Mouse (Mus musculus) megakaryocyte, embryonic 14.5 days (primary cell): ENCODE measurements at regions not wholly inside any gene's neighbourhood (a gene's known extent, or its start where the extent isn't known, plus 50 kb on each side); places are given as distances from the start of the nearest gene placed in this dataset.

ENCODE experiments used
- H3K27me3 ChIP-seq: replicated peaks from 2 replicates; pipeline ENCODE3; 2012; ENCODE audit warnings: inconsistent platforms
- H3K36me3 ChIP-seq: replicated peaks from 2 replicates; pipeline ENCODE3; 2012; ENCODE audit warnings: low read length, inconsistent platforms, mixed read lengths
- H3K4me1 ChIP-seq: 2 replicates; pipeline ENCODE4 v1.6.1; 2012; ENCODE audit warnings: inconsistent platforms
- H3K4me3 ChIP-seq: replicated peaks from 2 replicates; pipeline ENCODE3; 2012; ENCODE audit warnings: moderate library complexity, mild to moderate bottlenecking, inconsistent platforms
- H3K9me3 ChIP-seq: 2 replicates; pipeline ENCODE4 v1.6.1; 2012; ENCODE audit warnings: inconsistent platforms
- FLI1 ChIP-seq: IDR thresholded peaks from 2 replicates; pipeline ENCODE4 v1.6.1; 2012; ENCODE audit warnings: low read length, inconsistent platforms, mixed read lengths
- GATA1 ChIP-seq: IDR thresholded peaks from 3 replicates; pipeline ENCODE4 v1.6.1; 2012; ENCODE audit warnings: mixed read lengths, low read length, inconsistent platforms, borderline replicate concordance

DNA sequence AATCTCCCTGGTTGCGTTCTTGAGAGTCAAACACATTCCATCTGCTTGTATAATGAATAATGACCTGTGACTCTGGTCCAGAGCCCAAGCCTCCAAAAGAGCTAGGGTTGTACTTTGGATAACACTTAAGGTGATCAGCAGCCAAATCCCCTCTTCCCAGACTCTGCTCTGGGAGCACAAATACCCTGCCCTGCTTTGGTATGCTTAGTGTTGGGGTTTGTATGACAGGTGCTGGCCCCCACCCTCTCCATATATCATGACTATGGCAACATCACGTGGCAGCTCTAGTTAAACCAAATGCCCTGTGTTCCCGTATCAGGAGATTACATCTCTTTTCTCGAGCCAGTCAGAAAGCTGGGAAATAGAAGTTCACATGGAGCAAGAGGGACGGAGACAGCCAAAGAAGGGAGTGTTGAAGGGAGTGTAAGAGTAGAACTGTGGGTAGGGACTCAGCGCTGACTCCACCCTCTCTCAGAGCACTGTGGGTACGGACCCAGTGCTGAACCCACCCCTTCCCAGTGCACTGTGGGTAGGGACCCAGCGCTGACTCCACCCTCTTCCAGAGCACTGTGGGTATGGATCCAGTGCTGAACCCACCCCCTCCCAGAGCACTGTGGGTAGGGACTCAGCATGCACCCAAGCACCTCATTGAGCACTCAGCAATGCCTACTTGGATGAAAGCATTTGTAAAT is 387.4 kb upstream of the Kazn start:
- no peak for TF ChIP-seq GATA1
- no peak for TF ChIP-seq FLI1
- peak overlapping the region; percentile 20 for H3K4me3 ChIP-seq
- H3K27me3 ChIP-seq, result no peaks in the 10 kb centered on the region
- H3K9me3 ChIP-seq, result peaks cover 61% of the 10 kb centered on the region
- H3K4me1 ChIP-seq, result no peaks in the 10 kb centered on the region
- H3K36me3 ChIP-seq, result no peaks in the 10 kb centered on the region

DNA sequence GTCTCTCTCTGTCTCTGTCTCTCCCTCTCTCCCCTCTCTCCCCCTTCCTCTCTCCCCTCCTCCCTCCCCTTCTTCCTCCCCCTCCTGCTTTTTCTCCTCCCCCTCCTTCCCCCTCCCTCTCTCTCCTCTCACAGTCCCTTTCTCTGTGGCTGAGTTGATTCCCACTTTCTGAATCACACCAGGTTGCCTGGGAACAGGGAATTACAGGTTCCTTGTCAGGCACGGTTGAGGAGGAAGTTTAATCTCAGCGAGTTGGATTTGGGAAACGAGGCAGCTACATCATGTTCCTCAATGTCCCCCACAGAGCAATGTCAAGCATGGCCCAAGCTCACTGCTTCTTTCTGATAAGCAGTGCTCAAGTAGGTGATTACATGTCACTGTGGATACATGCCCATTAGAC is 386.3 kb upstream of the Kazn start:
- H3K36me3 ChIP-seq, result no peaks in the 10 kb centered on the region
- TF ChIP-seq FLI1 (no peak), GATA1 (no peak)
- no peak overlapping the region for H3K4me3 ChIP-seq
- H3K9me3 ChIP-seq, result peaks cover 61% of the 10 kb centered on the region
- no peaks in the 10 kb centered on the region for H3K4me1 ChIP-seq
- no peaks in the 10 kb centered on the region for H3K27me3 ChIP-seq

DNA sequence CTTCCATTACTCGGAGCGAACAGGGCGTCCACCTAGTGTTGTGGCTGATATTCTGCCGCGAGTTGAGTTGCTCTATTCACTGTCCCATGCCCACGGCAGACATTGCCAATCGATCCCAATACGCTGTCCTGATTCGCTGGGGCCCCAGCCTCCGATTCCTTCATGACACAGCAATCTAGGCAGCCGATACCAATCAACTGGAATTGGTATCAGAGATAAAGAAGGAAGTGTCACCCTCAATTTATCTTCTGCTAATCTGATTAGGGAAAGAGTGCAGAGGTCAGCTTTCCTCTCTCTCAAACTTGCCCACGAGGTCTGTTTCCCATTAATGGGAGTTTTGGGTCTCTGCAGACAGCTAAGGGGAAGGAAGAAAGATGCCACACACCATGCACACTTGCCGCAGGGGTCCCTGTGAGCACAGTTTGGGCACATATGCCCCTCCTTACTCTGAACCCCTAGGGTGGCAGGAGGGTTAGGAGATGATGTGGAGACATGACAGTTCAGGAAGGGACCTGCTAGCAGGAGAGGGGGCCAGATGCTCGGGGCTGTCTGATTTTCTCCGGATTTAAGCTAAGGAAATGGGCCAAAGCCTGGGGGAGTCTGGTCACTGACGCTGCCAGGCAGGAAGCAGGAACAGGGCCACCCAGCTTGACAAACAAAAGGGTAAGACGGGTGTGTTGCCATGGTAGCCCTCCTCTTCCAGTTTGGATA is 383.1 kb upstream of the Kazn start:
- H3K9me3 ChIP-seq, result peaks cover 59% of the 10 kb centered on the region
- TF ChIP-seq FLI1 (no peak), GATA1 (no peak)
- H3K36me3 ChIP-seq, result no peaks in the 10 kb centered on the region
- H3K4me3 ChIP-seq, result no peak overlapping the region
- H3K27me3 ChIP-seq, result no peaks in the 10 kb centered on the region
- H3K4me1 ChIP-seq, result no peaks in the 10 kb centered on the region

DNA sequence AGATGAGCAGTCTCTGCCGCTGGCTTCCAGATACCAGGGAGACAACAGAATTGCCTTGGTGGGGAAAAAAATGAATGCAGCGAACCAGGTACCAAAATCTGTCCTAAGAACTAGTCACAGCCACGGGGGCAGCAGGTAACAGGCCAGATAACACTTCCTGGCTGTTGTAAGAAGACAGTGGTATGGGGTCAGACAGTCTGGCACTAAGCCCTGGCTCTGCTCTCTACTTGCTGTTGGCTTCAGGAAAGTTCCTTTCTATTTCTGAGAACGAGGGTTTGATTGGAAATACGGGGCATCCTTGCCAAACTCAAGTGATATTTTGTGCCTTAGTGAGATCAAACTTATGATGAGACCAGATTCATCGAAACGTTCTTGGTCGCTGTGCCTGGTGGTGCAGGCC is 380.2 kb upstream of the Kazn start:
- no peaks in the 10 kb centered on the region for H3K27me3 ChIP-seq

DNA sequence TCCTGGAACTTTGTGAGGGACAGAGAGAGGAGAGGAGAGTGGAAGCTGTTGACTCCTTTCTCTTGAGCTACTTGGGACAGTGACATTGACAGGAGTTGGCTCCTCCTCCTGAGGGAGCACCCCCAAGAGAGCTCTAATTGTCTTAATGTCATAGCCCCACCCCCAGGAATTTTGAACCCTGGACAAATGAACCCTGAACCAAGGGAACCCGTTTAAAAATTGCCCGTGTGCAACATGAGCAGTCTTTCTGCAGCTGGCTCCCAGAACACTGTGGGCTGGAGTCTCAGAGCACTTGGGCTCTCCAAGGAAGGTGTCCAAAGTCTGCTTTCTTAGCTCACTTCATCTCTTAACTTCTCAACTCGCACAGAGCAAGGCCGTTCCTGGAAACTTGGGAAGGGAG is 379.6 kb upstream of the Kazn start:
- Histone ChIP-seq H3K9me3 (peaks cover 58% of the 10 kb centered on the region), H3K4me3 (no peak overlapping the region)
- no peak for TF ChIP-seq GATA1
- TF ChIP-seq FLI1, result no peak

More for the DNA sequence above, 380.2 kb upstream of the Kazn start:
- H3K9me3 ChIP-seq, result peaks cover 55% of the 10 kb centered on the region
- TF ChIP-seq GATA1 (no peak), FLI1 (no peak)
- H3K36me3 ChIP-seq, result no peaks in the 10 kb centered on the region
- H3K4me1 ChIP-seq, result no peaks in the 10 kb centered on the region
- H3K4me3 ChIP-seq, result no peak overlapping the region

DNA sequence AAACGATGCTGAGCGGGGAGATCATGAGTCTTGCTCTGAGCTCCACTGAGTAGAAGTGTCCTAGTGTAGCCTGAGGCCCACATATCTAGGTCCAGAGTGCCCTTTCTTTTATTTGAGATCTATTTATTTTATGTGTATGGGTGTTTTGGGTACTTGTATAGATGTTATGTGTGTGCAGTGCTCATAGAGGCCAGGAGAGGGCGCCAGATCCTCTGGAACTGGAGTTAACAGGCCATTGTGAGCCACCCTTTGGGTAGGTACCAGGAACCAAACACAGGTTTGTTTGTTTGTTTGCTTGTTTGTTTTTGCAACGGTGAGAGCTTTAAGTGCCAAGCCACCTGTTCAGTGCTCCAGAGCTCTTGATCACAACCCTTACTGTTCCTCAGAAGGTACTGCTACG is 378.5 kb upstream of the Kazn start:
- no peak overlapping the region for H3K4me3 ChIP-seq
- no peaks in the 10 kb centered on the region for H3K36me3 ChIP-seq
- no peak for TF ChIP-seq FLI1
- no peak for TF ChIP-seq GATA1
- H3K27me3 ChIP-seq, result no peaks in the 10 kb centered on the region
- no peaks in the 10 kb centered on the region for H3K4me1 ChIP-seq
- H3K9me3 ChIP-seq, result peaks cover 60% of the 10 kb centered on the region

More for the DNA sequence above, 379.6 kb upstream of the Kazn start:
- H3K4me1 ChIP-seq, result no peaks in the 10 kb centered on the region
- no peaks in the 10 kb centered on the region for H3K36me3 ChIP-seq
- no peaks in the 10 kb centered on the region for H3K27me3 ChIP-seq

DNA sequence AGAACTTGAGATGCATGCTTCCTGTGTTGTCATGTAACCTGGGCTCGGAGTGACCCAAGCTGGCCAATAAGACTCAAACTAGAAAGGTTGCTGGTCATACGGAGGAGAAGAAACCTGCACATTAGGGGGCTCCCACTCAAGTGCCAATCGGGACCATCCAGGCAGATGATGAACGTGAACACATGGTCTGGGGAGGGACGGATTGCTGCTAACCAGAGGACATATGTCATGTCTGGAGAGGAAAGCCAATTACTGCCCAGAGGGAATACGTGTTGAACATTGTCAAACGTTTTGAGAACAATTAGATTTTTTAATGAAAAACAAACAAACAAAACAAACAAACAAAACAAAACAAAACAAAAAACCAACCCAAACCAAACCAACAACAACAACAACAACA is 377.7 kb upstream of the Kazn start:
- Histone ChIP-seq H3K4me1 (no peaks in the 10 kb centered on the region), H3K9me3 (peaks cover 56% of the 10 kb centered on the region), H3K4me3 (no peak overlapping the region), H3K27me3 (no peaks in the 10 kb centered on the region), H3K36me3 (no peaks in the 10 kb centered on the region)
- TF ChIP-seq FLI1 (no peak), GATA1 (no peak)

DNA sequence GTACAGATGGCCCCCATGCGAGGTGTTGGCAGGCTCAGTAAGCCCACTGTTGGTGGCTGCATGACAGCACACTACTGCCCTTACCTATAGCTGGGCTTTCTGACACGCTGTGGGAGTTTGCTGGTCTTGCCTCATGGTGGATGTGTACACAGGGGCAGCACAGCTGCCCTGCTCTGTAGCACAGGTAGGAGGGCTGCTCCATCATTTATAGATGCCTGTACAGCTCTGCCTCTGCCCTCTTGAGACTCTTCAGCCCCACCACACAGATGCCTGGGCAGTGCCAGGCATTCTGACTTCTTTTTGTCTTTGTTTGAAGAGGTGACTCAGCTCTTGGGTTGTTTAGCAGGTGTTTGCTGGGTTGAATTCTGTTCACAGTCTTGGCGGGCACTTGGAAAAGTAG is 365.9 kb upstream of the Kazn start:
- TF ChIP-seq GATA1, result no peak
- peaks cover 61% of the 10 kb centered on the region for H3K9me3 ChIP-seq

DNA sequence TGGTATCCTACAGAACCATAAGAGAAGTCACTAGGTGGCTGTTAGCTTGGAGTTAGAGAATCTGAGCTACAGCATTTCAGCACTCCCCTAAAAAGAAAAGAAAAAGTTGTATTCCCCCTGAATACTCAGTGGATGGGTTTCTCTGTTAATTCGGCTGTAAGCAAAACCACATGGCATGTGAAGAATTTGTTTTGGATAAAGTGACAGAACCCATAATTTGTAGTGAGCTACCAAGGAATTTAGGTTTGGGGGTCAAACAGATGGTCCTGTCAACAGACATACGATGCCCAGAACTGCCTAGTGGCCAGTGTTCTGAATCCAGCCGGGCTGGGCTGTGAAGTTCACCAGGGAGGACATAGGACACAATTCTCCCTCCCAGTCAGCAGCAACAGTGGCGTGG is 358.0 kb upstream of the Kazn start:
- H3K4me1 ChIP-seq, result no peaks in the 10 kb centered on the region
- H3K9me3 ChIP-seq, result peaks cover 44% of the 10 kb centered on the region
- H3K36me3 ChIP-seq, result no peaks in the 10 kb centered on the region
- no peaks in the 10 kb centered on the region for H3K27me3 ChIP-seq
- H3K4me3 ChIP-seq, result no peak overlapping the region
- TF ChIP-seq GATA1 (no peak), FLI1 (no peak)

More for the DNA sequence above, 365.9 kb upstream of the Kazn start:
- H3K36me3 ChIP-seq, result no peaks in the 10 kb centered on the region
- H3K27me3 ChIP-seq, result no peaks in the 10 kb centered on the region
- H3K4me1 ChIP-seq, result no peaks in the 10 kb centered on the region
- peak overlapping the region; percentile 53 for H3K4me3 ChIP-seq

DNA sequence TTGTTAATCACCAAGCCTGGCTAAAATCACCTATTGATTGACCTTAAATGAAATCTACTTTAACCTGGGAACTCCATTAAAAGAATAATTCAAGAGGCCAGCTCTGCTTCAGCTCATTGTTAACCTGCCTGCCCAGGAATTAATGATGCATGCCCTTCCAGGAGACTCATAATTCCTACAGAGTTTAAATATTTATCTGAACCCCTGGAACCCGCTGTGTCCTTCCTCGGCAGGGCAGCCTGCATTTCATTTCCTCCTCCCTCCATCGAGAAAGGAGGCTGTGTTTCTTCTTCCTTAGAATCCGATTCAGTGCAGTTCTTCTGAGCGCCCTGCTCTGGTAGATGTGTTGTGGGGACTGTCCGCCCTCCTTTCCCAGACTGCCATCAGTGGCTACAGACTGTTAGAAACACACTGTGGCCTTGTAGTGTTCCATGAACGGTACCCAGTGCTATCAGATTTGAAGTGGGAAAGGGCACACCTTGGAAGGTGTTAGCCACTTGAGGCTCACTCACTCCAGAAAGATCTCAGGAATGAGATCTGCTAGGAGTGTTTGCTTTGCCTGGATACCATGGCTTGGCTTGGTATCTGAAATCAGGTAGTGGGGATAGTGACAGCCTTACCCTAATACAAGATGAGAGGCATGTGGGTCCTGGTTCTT is 350.0 kb upstream of the Kazn start:
- no peaks in the 10 kb centered on the region for H3K27me3 ChIP-seq
- TF ChIP-seq GATA1, result no peak
- TF ChIP-seq FLI1, result no peak

More for the DNA sequence above, 350.0 kb upstream of the Kazn start:
- H3K36me3 ChIP-seq, result no peaks in the 10 kb centered on the region
- no peak overlapping the region for H3K4me3 ChIP-seq
- peaks cover 55% of the 10 kb centered on the region for H3K9me3 ChIP-seq
- H3K4me1 ChIP-seq, result no peaks in the 10 kb centered on the region
